Mouse (Mus musculus) spleen, postnatal 36 days (tissue): ENCODE results near the gene Akap2.

Experiments used
- DNase-seq, 2 experiments: peaks; one replicate each; pipeline ENCODE4 v3.0.0; 2022; ENCODE audit warnings: low spot score in 2 of 2, mixed read lengths in 1 of 2

The Akap2 gene

GRCm38 (mm10) chr4:57832318-57832717 is 114.9 kb downstream of the Akap2 start:
- peak; percentile 34 to 40 for DNase-seq

- DNase-seq: no peak
These were observed 115.6 kb downstream of the Akap2 start for GRCm38 (mm10) chr4:57833060-57833459.

DNA sequence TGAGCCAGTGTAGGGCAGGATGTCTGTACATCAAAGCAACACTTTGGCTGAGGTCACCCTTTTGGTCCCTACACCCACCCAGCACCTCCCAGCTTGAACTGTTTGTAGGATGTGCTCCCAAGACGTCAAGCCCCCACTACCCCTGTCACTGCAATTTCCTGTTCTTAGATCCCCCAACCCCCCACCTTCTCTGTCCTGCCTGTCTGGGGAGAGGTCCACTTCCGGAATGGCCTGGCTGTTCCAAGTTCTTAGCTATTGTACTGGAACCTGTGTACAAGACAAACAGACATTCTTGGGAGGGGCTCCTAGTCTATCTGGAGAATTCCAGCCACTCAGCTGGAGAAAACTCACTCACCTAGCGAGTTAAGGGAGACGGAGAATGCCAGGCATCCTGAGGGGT is 116.7 kb downstream of the Akap2 start:
- DNase-seq: peak; percentile 19 to 26

- DNase-seq: no peak
These were observed 119.6 kb downstream of the Akap2 start for GRCm38 (mm10) chr4:57837089-57837488.

GRCm38 (mm10) chr4:57839343-57839742 is 121.9 kb downstream of the Akap2 start:
- no peak for DNase-seq

- no peak for DNase-seq
These were observed 124.5 kb downstream of the Akap2 start for GRCm38 (mm10) chr4:57841911-57842310.

DNA sequence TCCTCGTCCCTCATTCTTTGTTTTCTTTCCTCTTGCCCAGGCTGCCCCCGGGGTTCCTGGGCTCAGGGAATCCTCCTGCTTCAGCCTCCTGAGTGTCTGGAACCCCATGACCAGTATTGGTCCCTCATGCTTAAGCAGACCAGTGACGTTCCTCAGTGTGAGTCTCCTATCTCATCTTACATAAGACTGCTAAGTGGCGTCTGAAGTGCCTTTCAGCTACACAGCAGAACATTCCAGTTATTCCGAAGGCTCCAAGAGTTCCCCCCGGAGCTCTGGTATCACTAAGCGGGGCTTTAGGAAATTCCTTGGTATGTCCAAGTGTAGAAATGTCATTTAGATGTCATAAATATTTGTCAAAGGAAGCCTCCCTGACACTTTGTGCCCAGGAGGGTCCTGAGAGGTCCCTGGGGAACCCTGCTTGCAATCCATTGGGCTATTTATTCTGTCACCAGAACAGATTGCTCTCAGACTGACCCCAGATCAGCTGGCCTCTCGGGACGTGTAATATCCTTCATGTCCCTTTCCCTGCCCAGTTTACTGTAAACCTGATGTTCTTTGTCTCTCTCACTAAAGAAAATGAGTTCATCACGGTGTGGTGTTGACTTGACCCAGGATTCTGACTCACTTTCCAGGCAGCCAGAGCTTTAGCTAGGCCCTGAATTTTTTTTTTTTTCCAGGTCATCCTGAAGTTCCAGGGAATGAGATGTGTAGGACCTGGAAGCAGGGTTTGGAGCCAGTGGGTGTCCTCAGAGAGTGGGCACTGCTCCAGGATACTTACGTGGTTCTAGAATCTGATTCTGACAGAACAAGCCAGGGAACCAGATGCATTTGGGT is 125.2 kb downstream of the Akap2 start:
- no peak for DNase-seq

DNA sequence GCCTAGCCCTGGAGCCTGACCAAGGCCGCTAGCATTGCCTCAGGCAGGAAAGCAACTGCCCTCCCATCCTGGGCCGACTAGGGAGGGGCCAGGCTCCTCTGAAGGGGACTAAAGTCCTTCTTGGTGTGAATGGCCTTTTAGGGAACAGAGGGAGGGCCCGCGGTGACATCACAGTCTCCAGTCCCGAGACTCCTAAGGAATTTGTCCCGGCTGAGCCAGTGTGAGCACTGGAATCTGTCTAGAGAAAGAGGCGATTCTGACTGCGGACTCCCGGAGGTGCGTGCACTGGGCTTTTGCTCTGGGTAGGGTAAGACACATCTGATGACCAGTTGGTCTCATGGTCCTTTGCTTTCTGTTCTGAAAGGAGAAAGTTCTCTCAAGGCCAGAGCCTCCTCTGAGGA is 127.6 kb downstream of the Akap2 start:
- DNase-seq: peak; percentile 21 to 29

GRCm38 (mm10) chr4:57845541-57846210 is 128.2 kb downstream of the Akap2 start:
- DNase-seq: no peak

DNA sequence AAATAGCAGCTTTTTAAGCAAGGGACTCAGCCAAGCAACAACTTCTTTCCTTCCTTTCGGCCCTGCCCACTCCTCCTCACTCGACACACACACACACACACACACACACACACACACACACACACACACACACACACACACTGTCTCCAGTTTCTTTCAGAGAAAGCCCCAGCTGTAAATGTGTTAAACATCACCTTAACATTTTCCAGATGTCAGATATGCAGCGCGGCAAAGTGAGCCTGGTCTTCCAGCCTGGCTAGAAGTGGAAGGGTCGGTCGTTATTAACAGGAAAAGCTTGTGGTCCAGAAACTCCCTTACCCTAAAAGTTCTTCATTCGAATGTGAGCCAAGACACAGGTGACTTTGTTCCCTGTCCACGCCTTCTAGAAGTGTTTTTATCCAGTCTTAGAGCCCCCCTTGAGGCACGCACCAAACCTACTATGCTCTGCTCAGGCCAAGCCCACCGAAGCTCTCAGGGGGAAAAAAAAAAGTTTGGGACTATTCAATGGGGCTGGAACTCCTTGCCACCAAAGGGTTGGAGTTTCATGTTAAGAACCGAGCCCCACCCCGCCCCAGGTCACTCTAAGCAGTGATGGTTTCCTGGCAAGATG is 129.0 kb downstream of the Akap2 start:
- DNase-seq: no peak

- no peak for DNase-seq
These were observed 129.6 kb downstream of the Akap2 start for GRCm38 (mm10) chr4:57846991-57847422.

DNA sequence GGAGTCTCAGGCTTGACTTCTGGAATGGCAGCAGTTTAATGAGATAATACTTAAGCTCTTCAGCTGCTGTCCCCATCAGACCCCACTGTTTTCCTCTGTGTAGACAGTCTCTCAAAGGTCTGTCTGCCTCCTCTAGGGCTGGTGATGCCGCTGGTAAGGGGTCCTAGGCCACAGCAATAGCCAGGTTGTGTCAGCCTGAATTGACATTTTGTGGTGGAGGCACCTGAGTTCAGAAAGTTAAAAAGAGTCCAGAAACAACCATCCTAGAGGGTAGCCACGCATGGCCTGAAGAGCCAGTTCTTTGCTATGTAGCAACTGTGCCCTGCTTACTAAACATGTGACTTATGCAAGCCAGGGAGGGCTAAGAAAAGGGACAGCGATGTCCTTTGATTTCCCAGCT is 130.2 kb downstream of the Akap2 start:
- no peak for DNase-seq

DNA sequence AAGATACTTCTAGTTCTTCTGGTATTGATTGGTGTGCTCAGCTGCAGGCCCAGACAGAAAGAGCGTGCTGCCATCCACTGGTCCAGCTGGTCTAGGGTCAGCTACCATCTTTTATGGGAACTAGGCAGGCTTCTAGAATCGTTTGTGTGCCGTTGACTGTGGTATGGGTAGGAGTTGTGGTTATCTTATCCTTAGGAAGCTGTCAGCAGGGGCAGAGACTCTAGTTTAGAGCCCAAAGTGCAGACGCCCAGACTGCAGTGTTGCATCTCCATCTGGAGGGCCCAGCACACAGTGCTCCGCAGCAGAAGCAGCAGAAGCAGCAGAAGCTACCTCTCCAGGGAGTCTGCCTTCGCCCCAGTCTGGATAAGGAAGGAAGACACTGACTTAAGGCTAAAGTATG is 132.0 kb downstream of the Akap2 start:
- DNase-seq: no peak

DNA sequence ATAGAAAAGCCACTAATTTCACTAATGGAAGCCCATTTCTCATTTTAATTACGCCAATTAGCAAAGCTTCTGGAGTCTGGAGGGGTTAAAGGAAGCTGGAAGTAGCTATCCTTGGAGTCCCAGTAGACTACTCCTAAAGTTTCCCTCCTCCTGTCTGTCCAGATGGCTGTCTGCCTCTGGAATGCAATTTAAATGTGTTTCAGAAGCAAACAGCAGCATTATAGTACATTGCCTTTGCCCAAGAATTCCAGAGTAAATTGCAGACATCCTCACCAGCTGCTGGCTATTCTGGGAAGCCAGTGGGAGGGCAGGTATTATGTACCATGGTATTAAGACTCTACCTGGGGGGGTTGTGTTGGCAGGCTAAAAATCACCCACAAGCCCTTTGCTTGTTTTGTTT is 134.3 kb downstream of the Akap2 start:
- no peak for DNase-seq

DNA sequence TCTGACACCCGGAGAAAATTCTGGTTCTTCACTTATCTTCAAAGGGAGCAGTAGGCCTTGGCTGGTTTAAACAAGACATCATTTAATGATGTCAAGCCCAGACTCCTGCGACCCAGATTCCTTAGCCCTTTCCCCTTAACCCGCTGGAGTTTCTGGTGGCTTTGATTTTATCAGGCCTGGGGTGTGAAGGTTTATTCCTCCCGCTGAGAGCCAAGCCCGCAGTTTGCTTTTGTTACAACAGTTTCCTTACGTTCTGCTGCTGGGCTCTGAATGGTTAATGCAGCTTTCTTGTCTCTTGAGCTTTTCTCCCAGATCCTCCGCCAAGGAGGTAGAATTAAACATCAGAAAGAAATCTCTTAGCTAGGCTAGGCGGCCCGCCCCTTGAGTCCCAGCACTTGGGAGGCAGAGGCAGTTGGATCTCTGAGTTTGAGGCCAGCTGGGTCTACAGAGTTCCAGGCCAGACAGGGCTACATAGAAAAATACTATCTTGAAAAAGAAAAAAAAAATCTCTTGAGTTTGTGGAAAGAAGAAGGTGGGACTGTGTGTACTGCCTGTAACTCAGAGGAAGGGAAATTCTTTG is 135.1 kb downstream of the Akap2 start:
- no peak for DNase-seq

DNA sequence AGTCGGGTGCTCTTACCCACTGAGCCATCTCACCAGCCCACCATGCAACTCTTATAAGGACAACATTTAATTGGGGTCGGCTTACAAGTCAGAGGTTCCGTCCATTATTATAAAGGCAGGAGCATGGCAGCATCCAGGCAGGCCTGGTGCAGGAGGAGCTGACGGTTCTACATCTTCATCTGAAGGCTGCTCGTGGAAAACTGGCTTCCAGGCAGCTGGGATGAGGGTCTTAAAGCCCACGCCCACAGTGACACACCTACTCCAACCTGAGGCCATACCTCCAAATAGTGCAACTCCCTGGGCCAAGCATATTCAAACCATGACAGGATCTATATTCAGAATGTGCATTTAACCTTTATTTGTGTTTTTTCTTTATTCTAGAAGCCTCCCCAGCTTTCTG is 136.7 kb downstream of the Akap2 start:
- no peak for DNase-seq

DNA sequence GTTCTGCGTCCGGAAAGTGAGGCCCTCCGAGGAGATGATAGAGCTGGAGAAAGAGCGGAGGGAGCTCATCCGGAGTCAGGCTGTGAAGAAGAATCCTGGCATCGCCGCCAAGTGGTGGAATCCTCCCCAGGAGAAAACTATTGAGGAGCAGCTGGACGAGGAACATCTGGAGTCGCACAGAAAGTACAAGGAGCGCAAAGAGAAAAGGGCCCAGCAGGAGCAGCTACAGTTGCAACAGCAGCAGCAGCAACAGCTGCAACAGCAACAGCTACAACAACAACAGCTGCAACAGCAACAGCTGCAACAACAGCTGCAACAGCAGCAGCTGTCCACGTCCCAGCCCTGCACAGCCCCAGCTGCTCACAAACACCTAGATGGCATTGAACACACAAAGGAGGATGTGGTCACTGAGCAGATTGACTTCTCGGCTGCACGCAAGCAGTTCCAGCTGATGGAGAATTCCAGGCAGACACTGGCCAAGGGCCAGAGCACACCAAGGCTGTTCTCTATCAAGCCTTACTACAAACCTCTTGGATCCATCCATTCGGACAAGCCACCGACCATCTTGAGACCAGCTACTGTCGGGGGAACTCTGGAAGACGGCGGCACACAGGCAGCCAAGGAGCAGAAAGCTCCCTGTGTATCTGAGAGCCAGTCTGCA is 138.0 kb downstream of the Akap2 start:
- DNase-seq: no peak

- no peak for DNase-seq
These were observed 139.2 kb downstream of the Akap2 start for GRCm38 (mm10) chr4:57856673-57857072.

DNA sequence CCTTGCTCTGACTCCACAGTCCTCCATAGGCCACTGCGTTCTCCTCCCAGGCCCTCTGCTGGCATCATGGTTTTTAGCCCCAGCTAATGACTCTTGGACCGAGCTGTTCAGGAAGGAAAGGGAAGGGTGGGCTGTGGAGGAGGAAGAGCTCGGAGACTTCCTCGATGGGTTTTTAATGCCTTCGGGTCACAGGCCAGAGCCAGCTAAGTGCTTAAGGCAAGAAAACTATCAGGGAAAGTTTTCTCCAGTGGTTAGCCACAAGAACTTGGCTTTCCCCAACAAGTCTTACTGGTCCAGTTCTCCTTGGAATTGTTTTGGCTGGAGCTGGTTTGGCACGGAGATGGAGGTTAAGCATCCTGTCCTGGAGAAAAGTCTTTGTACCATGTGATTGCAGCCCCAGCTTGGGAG is 142.8 kb downstream of the Akap2 start:
- no peak for DNase-seq

DNA sequence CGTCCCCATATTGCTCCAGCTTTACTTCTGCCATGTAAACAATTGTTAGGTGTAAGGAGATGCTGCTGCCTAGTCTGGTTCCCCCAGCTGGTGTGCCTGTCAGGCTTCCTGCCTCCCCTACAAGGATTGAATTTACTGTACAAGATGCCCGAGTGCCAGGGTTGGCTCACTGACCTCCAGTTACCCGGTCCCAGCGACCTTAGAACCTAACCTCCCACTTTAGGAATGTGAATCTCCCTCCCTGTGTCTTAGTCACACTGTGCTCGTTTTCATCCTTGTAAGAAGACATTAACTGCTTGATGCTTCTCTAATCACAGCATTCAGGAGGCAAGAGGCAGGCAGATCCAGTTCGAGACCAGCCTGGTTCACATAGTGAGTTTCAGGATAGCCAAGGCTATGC is 143.7 kb downstream of the Akap2 start:
- no peak for DNase-seq

GRCm38 (mm10) chr4:57861856-57862255 is 144.4 kb downstream of the Akap2 start:
- DNase-seq: no peak
